Mouse (Mus musculus): ENCODE data around the gene Chst12. TPM values are rescaled to one million over a fixed set of nuclear protein-coding genes. Genes with fewer than 3 reads are reported as not detected.

Gene Chst12
- 9.4 TPM for polyA plus RNA-seq (2017; shearing (Covaris generic))

DNA sequence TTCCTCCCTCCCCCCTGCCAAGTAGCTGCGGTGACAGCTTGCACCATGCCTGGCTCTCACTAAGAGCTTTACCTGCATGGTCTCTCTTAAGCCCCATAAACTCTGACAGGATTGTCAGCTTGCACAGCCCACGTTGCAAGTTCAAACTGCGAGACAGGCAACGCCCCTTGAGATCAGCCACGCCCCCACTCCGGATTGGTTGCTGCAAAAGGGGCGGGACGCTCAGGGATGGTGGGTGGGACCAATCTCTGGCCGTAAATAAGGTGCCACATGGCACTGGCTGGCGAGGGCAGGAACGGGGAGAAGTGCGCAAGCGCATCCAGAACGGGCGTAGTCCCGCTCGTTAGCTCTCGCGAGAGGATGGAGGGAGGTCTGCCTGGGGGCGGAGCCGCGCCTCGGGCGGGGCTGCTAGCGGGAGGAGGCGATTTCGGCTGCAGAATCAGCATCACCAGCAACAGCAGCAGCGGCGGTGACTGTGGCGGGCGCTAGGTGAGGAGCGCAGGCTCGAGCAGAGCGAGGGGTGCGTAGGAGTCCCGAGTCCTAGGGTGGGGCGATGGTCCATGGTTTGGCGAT is at the start of gene Chst12:
Chst12 (plus strand) TSS at position 343 of the 573 bp plus-strand sequence.

DNA sequence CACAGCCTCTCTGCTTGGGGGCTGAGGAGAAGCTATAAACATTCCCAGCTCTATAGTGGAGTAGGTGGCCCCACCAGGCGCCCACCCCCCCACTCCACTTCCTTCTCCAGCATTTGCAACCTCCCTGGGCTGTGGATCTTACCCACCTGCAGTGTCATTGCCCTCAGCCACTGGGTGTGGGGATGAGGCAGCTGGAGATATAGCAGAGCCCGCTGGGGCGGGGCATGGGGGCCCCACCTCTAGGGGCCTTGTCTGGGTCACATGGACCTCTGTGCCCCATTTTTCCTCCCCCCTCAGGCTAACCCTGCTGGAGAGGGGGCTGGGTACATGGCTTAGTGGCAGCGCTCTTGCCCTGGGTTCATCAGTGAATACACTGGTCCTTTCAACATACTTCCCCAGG is 59.5 kb downstream of the Chst12 start, which contains the start of gene Grifin:
Grifin (minus strand) TSS at position 176 of the 400 bp plus-strand sequence.

Other genes with a start within 250 kb of the Chst12 start
- gene Mad1l1, start 184.0 kb upstream of the Chst12 start, polyA plus RNA-seq (2017; shearing (Covaris generic)) = 32.0 TPM
- gene Nudt1, start 183.9 kb upstream of the Chst12 start, polyA plus RNA-seq (2017; shearing (Covaris generic)) = 7.6 TPM
- gene Mrm2, start 173.7 kb upstream of the Chst12 start, polyA plus RNA-seq (2017; shearing (Covaris generic)) = 2.6 TPM
- gene Snx8, start 116.3 kb upstream of the Chst12 start, polyA plus RNA-seq (2017; shearing (Covaris generic)) = 1.7 TPM
- gene Eif3b, start 86.2 kb upstream of the Chst12 start, polyA plus RNA-seq (2017; shearing (Covaris generic)) = 198 TPM
- not detected for gene Gm4869, start 59.9 kb upstream of the Chst12 start, polyA plus RNA-seq (2017; shearing (Covaris generic))
- 2.2 TPM for gene Grifin, start 59.5 kb downstream of the Chst12 start, polyA plus RNA-seq (2017; shearing (Covaris generic))
- gene Lfng, start 101.8 kb downstream of the Chst12 start, polyA plus RNA-seq (2017; shearing (Covaris generic)) = 146 TPM
- 54.6 TPM for gene Ttyh3, start 143.5 kb downstream of the Chst12 start, polyA plus RNA-seq (2017; shearing (Covaris generic))
- gene Iqce, start 196.8 kb downstream of the Chst12 start, polyA plus RNA-seq (2017; shearing (Covaris generic)) = 24.9 TPM
- gene Brat1, start 199.5 kb downstream of the Chst12 start, polyA plus RNA-seq (2017; shearing (Covaris generic)) = 19.6 TPM
- gene Amz1, start 218.6 kb downstream of the Chst12 start, polyA plus RNA-seq (2017; shearing (Covaris generic)) = 4.4 TPM

Data from naive thymus-derived CD4-positive, alpha-beta T cell, adult 5 months (primary cell).